Mouse (Mus musculus): Measurements from ENCODE around the gene Tbcc.

The Tbcc gene

DNA sequence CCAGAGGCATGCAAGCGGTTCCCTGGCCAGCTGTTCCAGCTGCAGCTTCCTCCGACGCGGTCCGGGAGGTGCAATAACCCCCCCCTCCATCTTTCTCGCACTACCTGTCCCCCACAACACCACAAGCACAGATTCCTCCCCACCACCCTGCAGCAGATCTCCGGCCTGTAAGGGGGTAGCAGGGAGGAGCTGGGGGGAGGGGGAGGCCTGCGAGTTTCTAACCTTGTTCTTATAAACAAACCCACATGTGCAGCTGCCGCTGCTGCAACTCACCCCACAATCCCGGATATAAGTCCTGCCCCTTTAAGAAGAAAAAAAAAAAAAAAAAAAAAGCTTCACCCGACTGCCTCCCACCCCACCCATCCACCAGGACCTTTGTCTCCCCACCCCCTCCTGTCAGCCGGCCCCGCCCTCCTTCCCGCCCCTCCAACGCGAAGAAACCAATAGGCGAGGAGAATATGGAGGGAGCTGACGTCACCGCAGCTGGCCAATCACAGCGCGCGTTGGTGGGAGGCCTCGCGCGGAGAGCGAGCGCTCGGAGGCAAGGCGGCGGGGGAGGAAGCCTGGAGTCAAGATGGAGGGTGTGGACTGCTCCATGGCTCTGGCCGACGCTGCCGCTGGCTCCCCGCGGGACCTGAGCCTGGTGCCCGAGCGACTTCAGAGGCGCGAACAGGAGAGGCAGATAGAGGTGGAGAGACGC lies at the start of gene Tbcc:
Gene Tbcc, plus strand, starts transcription at position 569 of the 700 bp plus-strand sequence.
- WGBS, result under 1% methylated on average over 40 of the region's 40 CpGs

DNA sequence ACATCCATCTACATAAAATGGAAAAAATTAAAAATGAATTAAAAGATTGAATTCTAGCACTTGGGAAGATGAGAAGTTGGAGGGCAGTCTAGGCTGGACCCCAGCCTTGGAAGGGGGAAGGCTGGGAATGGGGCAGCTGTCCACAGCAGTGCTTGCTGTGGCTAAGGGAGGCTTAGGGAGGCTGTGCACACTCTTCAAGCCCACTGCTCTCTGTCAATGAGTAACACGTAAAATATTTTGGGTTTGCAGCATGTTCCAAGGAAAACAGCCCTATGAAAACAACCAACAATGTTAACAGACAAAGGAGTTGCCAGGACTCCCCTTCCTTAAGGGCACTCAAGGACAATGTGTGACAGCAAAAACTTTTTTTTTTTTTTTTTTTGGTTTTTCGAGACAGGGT lies 47.5 kb upstream of the Tbcc start:
- 39% methylated on average over 2 of the region's 2 CpGs for WGBS

DNA sequence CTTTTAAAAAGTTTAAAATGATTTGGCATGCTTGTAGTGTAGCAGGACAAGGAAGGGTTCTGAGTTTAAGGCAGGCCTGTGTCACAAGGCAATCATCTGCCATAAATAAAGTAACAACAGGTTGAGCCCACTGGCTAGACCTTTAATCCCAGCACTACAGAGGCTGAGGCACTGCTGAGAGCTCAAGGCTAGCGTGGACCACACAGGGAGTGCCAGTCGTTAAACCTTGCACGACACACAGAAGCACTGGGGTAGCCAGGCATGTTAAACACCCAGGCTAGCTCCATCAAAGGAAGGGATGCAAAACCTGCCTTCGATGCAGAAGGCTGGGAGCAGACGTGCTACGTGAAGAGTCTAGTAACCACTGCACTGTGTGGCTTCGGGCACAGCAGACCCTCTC lies 46.8 kb upstream of the Tbcc start:
- WGBS, result 74% methylated on average over 7 of the region's 7 CpGs

GRCm38 (mm10) chr17:46844811-46845210 lies 45.7 kb upstream of the Tbcc start:
- 73% methylated on average over 10 of the region's 10 CpGs for WGBS

GRCm38 (mm10) chr17:46845262-46845661 lies 45.2 kb upstream of the Tbcc start:
- WGBS, result 80% methylated on average over 12 of the region's 12 CpGs

- WGBS, result 95% methylated on average over 18 of the region's 18 CpGs
Observed at GRCm38 (mm10) chr17:46846573-46846972, 43.9 kb upstream of the Tbcc start.

- 93% methylated on average over 7 of the region's 7 CpGs for WGBS
Observed at GRCm38 (mm10) chr17:46847206-46847605, 43.3 kb upstream of the Tbcc start.

- WGBS, result 44% methylated on average over 6 of the region's 6 CpGs
Observed at GRCm38 (mm10) chr17:46852725-46853124, 37.8 kb upstream of the Tbcc start.

GRCm38 (mm10) chr17:46853281-46853680 lies 37.2 kb upstream of the Tbcc start:
- WGBS, result 20% methylated on average over 6 of the region's 6 CpGs

DNA sequence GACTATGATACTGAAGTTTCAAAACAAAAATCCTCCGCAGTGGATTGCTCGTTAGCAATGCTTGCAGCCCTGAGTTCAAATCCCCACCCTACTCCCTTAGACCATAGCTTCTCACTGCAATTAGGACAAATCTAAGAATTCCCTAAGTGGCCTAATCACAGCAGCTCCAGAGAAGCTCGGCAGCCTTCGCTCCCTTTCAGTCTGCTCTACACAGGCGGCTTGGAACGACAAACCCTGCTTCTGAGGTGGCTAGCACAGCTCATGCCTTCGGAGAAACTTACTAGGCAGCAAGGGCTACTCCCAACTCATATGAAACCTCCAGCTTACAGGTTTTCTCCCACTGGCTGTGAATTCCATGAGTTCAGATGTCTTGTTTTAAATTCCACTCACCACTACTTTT lies 36.4 kb upstream of the Tbcc start:
- WGBS, result 53% methylated on average over 7 of the region's 7 CpGs

DNA sequence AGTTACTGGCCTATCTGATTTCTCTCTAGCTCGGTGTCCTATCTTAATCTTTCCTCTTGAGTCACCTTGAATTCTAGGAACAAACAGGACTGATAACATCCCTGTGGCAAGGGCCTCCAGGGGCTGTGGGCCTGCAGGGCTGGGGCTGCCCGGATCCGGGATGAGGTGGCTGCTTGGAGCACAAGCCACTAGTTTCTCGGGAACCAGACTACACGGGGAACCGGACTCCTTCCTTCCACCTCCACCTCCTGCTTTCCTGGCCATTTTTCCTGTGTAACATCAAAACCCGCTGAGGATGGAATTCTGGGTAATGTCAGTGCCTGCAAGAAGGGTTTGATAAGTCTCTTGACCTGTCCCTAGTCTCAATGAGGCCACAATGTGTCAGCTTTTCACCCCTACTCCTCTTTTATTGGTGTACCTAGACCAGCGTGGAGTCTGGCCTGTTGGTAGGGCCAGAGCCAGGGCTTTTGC lies 35.8 kb upstream of the Tbcc start:
- 46% methylated on average over 8 of the region's 8 CpGs for WGBS

- 15% methylated on average over 15 of the region's 15 CpGs for WGBS
Observed at GRCm38 (mm10) chr17:46855328-46856106, 35.0 kb upstream of the Tbcc start.

- WGBS, result 3% methylated on average over 4 of the region's 4 CpGs
Observed at GRCm38 (mm10) chr17:46856107-46856388, 34.4 kb upstream of the Tbcc start.

DNA sequence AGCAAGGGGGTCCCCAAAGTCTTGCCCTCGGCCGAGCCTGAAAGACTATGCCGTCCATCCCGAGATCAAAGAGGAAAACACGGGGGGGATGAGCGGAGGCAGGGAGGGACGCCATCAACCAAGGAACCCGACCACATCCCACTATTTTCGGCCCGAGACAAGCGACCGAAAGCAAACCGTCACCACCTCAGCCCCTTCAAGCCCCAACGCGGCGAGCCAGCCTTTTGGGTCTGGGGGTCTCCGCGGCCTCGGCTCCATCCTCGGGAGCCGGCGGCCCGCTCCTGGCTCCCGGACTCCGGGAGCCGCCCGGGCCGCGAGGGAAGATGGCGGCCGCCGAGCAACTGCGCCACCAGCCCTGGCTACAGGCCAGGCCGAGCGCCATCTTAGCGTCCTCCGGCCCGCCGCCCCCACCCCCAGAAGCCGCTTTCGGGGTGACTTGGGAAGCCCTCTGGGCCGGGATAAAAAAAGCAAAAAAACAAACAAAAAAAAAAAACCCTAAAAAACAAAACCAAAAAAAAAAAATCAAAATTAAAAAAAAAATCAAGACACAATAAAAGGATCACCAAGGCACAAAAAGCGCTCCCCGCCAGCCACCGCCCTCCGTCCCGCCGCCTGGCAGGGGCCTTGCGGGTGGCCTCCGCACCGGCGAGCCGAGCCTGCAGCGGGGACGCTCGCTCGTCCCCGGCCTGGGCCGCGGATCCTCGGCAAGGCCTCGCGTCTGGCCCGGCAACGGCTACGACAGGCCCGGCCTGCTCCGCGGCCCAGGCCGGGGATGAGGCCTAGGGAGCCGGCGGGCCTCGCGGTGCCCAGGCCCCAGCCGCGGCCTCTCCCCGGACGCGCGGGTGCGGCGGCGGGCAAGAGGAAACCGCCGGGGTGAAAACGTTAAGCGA lies 33.8 kb upstream of the Tbcc start:
- under 1% methylated on average over 87 of the region's 87 CpGs for WGBS

DNA sequence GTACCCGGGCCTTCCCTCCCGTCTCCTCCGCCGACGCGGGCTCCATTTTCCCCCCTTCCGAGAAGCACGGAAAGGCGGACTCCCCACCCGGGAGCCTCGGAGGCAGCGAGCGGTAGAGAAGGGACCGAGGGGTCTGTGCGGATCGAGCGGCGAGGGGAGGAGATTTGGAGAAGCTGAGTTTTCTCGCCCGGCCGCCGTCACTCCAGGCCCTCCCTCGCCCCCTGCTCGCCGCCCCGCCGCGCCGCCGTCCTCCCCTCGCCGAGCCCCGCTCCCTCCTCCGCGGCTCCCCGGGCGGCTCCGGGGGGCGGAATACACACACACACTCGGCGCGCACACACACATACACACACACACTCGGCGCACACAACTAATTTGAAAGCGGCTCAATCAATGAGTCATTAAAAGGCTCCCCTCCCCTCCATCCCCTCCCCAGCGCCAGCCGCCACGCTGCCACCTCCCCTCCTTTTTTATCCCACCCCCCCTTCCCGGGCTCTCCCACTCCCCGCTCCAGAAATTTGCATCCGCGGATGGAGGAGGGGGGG lies 33.1 kb upstream of the Tbcc start:
- WGBS, result under 1% methylated on average over 50 of the region's 52 CpGs

DNA sequence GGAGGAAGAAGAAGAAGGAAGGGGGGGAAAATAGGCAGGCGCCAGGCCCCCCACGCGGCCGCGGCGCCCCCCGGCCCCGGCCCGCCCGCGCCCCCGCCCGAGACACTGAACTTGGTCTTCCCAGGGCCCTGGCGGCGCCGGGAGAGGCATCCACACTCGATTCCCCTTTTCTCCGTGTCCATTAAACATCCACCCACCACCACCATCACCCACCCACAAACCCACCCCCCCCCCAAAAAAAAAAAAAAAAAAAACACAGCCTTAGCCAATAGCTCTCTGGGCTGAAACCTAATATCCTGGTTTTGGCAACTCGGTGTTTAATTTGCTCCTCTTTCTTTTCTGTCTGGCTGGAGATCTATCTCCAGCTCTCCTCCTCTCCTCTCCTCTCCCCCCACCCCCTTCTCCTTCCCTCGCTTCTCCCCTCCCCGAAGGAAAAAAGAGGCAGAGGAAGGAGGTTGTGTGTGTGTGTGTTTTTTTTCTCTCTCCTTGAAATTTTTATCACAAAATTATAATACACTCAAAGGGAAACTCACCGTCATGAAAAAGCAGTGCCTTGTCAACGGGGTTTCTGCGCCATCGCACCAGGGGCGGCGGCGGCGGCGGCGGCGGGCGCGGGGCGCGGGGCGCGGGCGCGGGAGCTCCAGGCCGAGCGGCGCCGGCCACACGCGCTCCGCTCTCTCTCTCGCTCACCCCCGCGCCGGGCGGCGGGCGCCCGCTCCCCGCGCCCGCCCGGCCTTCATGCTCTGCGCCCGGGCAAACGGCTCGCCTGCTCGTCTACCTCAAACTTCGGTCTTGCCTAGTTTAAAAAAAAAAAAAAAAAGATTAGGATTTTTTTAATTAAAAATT lies 32.4 kb upstream of the Tbcc start, which contains the start of gene Bicral:
Gene Bicral, minus strand, starts transcription at position 580 of the 846 bp plus-strand sequence.
- WGBS, result under 1% methylated on average over 56 of the region's 65 CpGs

- 12% methylated on average over 9 of the region's 9 CpGs for WGBS
Observed at GRCm38 (mm10) chr17:46858749-46859444, 31.6 kb upstream of the Tbcc start.

- WGBS, result 69% methylated on average over 4 of the region's 4 CpGs
Observed at GRCm38 (mm10) chr17:46860120-46860519, 30.4 kb upstream of the Tbcc start.

DNA sequence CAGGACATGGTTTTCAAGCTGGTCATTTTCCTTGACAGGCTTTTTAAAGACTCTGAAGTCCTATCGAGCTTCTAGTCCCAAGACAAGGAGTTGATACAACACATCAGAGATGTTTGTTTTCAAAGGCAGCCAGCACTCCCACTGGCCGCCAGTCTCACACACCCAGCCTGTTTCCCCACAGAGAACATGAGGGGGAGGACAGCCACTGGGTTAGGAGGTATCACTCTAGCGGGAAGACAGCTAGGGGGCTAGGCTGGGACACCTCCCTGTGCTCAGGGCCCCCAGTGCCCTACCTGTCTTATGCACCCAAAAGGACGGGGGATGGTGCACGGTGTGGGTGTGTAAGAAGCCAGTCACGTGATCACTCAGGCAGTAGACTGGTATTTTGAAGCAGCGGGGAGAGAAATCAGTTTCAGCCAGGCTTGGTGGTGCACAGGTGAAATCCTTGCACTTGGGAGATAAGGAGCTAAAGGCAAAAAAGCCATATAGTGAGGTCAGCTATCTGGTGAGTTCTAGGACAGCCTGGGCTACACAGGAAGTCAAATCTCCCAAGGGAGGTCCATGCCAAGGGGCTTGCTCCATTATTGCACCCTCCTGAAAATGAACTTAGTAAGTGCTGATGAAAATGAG lies 25.8 kb upstream of the Tbcc start:
- 42% methylated on average over 7 of the region's 7 CpGs for WGBS

DNA sequence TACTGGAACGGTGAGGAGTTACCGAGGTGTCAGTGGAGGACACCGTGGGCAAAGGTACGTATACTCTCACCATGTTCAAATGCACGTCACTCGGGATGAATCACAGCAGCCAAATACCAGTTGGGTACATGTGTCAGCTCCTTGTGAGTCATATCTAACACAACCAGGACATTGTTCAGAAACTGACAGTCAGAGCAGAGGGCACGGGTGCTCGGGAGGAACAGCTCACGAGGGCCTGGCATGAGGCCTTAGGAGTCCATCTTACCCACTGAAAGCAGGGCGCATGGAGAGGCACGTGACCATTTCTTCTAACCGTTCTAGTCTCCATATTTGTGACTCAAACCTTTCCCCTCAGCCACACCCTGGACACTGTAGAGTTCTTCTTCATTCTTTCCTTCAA lies 23.6 kb upstream of the Tbcc start:
- WGBS, result 56% methylated on average over 12 of the region's 12 CpGs
